Mouse (Mus musculus) neural tube, embryonic 12.5 days (tissue): ENCODE results near the gene Herc1. TPM values are rescaled to one million over a fixed set of nuclear protein-coding genes. Genes with fewer than 3 reads are reported as not detected.
"Not testable (repeated sequence)": the region's sequence is repeated elsewhere in the genome, so short reads cannot be mapped to it uniquely, and the experiment has no call there.

Experiments used
- ATAC-seq: fragments of 200-750 bp; cut with Nextera tagmentation; 2 replicates; pipeline ENCODE4 v1.8.0; 2017; ENCODE audit warnings: low read depth, mild to moderate bottlenecking, moderate TSS enrichment, moderate library complexity; ENCODE audit not compliant: low FRiP score
- H3K27ac ChIP-seq: fragments of 300-500 bp; sonication (generic); 2 replicates; pipeline ENCODE4 v1.5.1; 2016
- H3K27me3 ChIP-seq: fragments of 300-500 bp; sonication (generic); replicated peaks from 2 replicates; pipeline ENCODE4 v1.6.1; 2016; ENCODE audit warnings: mild to moderate bottlenecking
- H3K36me3 ChIP-seq: fragments of 300-500 bp; sonication (generic); 2 replicates; pipeline ENCODE4 v1.6.1; 2016; ENCODE audit warnings: mild to moderate bottlenecking
- H3K4me1 ChIP-seq: fragments of 300-500 bp; sonication (generic); 2 replicates; pipeline ENCODE4 v1.6.1; 2016
- H3K4me2 ChIP-seq: fragments of 300-500 bp; sonication (generic); replicated peaks from 2 replicates; pipeline ENCODE4 v1.6.1; 2016; ENCODE audit warnings: mild to moderate bottlenecking
- H3K4me3 ChIP-seq: fragments of 300-500 bp; sonication (generic); 2 replicates; pipeline ENCODE4 v1.5.1; 2016
- H3K9ac ChIP-seq: fragments of 300-500 bp; sonication (generic); 2 replicates; pipeline ENCODE4 v1.6.1; 2016; ENCODE audit warnings: mild to moderate bottlenecking
- H3K9me3 ChIP-seq: fragments of 300-500 bp; sonication (generic); 2 replicates; pipeline ENCODE4 v1.6.1; 2016; ENCODE audit warnings: mild to moderate bottlenecking
- WGBS: fragments of 180-500 bp; shearing (Covaris S2); methylation state at CpG from one replicate; pipeline ENCODE4 v1.1.7; 2016; 5-methylcytosine and 5-hydroxymethylcytosine counted together
- polyA plus RNA-seq: library from polyadenylated mRNA; unstranded; fragments of >200 nt; fragmentation: Nextera tagmentation; extraction: Ambion mirVana; gene quantifications from 2 replicates; pipeline ENCODE4 v1.2.1, GENCODE M21; 2016

Herc1 gene
- polyA plus RNA-seq, 1 experiment from 2014 or later = 44.2 TPM

DNA sequence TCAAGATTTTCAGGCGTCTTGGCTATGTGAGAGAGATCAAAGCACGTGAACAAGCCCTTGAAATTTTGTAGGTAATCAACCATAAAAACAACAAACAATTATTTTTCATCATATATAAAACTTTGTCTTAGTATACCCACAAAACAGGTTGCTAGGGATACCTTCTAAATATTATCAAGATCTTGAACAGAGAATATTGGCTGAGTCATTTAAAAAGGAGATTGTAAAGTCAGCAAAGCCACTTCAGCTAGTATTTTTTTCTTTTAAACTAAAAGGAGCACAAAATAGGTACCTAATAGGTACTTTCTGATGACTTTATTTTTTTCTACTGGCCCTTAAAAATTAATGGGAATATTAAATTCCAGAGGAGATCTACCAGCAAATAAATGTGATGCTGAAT is 2.5 kb downstream of the Herc1 start:
- no peak for ATAC-seq
- 84% methylated on average over 2 of the region's 2 CpGs for WGBS
- Histone ChIP-seq H3K36me3 (no peaks in the 10 kb centered on the region), H3K9me3 (no peaks in the 10 kb centered on the region), H3K4me2 (0 out of 2 replicates have a peak overlapping the region, but pooled peaks have one; percentile 83), H3K4me3 (no peak overlapping the region), H3K27ac (no peak overlapping the region), H3K27me3 (no peaks in the 10 kb centered on the region), H3K4me1 (peaks cover 13% of the 10 kb centered on the region; the same call in 1 of the 2 replicates), H3K9ac (no peak overlapping the region)

DNA sequence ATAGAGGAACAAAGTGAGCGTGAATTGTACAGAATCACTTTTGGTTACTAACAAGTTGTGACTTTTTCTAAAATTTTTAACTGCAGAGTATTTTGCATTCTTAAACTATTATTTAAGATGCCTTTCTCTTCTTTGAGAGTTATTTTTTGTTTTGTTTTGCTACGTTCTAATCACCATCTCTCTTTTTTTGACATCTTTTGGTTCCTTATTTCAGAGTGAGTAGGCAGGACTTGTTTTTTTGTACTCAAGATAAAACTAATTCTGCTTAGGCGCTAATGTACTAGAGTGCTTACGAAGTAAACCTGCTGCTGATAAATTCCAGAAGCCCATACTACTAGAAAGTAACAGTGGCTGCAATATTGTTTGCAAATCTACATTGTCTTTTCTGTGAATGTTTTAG is 8.9 kb downstream of the Herc1 start:
- ATAC-seq = no peak
- WGBS = 93% methylated on average over 4 of the region's 4 CpGs
- no peaks in the 10 kb centered on the region for H3K9me3 ChIP-seq
- no peak overlapping the region for H3K4me3 ChIP-seq
- no peaks in the 10 kb centered on the region for H3K4me1 ChIP-seq
- no peak overlapping the region for H3K4me2 ChIP-seq
- H3K9ac ChIP-seq = no peak overlapping the region
- no peak overlapping the region for H3K27ac ChIP-seq
- H3K27me3 ChIP-seq = no peaks in the 10 kb centered on the region
- H3K36me3 ChIP-seq = no peaks in the 10 kb centered on the region

DNA sequence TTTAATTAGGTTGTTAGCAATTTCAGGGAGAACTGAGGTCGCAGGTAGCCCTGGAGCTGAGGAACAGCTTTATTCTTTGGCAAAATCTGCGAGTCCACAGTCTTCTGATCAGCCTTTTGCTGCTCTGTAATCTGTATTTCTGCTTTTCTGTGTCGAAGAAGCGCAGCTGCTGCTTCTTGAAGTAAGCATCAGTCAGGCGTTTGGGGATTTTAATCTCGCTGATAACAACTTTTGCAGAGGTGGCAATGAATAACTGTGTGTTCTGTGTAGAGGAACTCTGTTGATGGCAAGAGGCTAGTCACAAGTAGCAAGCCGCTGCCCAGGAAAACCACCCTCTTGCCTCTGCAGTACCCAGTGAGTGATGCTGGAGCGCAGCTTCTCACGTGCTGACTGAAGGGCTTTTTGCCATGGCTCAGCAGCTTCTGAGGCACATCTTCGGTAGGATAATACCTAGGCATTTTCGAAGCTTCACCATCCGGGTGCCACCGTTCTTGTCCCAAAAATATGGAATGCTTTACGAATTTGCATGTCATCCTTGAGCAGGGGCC is 10.0 kb downstream of the Herc1 start:
- H3K27me3 ChIP-seq = no peaks in the 10 kb centered on the region
- H3K9me3 ChIP-seq = no peaks in the 10 kb centered on the region
- H3K4me2 ChIP-seq = no peak overlapping the region
- ATAC-seq = no peak
- H3K4me3 ChIP-seq = no peak overlapping the region
- WGBS = 88% methylated on average over 14 of the region's 14 CpGs
- H3K9ac ChIP-seq = no peak overlapping the region
- H3K36me3 ChIP-seq = no peaks in the 10 kb centered on the region
- H3K27ac ChIP-seq = no peak overlapping the region
- no peaks in the 10 kb centered on the region for H3K4me1 ChIP-seq

DNA sequence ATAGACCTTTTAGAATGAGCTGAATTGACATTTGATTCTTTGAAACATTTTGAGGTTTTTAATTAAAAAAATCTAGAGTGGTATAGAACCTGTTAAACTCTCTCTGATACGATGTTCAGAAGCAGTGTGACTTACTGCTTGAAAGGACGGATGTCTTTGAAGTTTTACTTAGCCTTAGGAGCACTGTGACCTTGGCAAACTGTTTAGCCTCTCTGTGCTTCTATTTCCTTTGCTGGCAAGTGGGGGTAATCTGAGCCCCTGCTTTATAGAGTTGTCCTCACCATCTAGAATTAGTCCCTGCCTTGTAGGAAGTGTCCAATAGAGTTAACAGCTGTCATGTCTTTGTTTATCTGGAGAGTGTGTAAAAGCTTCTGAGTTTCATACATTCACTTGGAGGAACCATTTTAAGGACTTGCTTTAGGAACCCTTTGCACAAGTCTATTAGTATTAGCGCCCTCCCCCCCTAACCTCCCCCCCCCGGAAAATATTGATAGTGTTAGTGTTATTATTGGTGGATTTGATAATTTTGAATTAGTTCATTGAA is 18.7 kb downstream of the Herc1 start:
- Histone ChIP-seq H3K4me3 (no peak overlapping the region), H3K9me3 (no peaks in the 10 kb centered on the region), H3K4me1 (no peaks in the 10 kb centered on the region), H3K9ac (no peak overlapping the region), H3K27ac (no peak overlapping the region), H3K4me2 (no peak overlapping the region), H3K36me3 (peaks cover 16% of the 10 kb centered on the region), H3K27me3 (no peaks in the 10 kb centered on the region)
- 74% methylated on average over 4 of the region's 4 CpGs for WGBS
- ATAC-seq = no peak

DNA sequence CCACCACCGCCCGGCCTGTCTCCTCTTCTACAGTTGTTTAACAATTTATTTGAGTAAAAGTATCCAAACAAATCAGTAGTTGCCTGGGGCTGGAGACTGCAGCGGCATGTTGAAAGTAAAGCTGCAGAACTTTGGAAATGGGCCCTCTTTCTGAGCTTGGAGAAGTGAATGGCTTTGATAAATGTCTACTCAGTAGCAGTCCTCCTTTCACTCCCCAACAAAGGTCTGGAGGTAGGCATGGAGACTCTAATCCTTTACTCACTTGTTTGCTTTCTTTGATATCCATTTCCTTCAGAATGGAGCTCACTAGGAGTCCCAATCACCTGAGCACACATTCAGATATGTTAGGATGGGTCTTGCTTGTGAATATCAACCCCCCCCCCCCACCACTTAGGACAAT is 20.1 kb downstream of the Herc1 start:
- no peaks in the 10 kb centered on the region for H3K9me3 ChIP-seq
- no peaks in the 10 kb centered on the region for H3K27me3 ChIP-seq

DNA sequence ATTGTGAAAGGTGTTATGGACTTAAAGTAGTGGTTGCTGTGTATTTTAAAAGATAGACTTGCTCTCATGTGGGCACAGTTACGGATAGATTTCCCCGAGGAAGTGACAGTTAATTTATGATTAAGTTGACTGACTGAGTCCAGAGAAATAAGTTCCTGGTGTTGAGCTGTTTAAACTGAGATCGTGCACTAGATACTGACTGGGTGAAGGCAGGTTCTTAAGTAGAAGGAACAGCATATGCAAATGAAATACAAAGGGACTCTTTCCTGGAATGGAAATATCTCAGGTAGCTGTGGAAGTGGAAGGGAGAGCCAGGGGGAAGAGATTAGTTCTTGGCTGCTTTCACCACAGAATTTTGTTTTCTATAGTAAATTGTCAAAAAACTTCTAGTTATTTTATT is 20.6 kb downstream of the Herc1 start:
- Histone ChIP-seq H3K9me3 (no peaks in the 10 kb centered on the region), H3K9ac (no peak overlapping the region), H3K4me3 (no peak overlapping the region), H3K27me3 (no peaks in the 10 kb centered on the region), H3K27ac (no peak overlapping the region), H3K4me1 (no peaks in the 10 kb centered on the region), H3K4me2 (no peak overlapping the region), H3K36me3 (peaks cover 16% of the 10 kb centered on the region)
- WGBS = 76% methylated on average over 3 of the region's 3 CpGs
- ATAC-seq = no peak

More for the DNA sequence above, 20.1 kb downstream of the Herc1 start:
- Histone ChIP-seq H3K9ac (no peak overlapping the region), H3K4me3 (no peak overlapping the region), H3K36me3 (peaks cover 16% of the 10 kb centered on the region), H3K4me2 (no peak overlapping the region), H3K27ac (no peak overlapping the region), H3K4me1 (no peaks in the 10 kb centered on the region)
- no peak for ATAC-seq
- WGBS = 89% methylated on average over 3 of the region's 3 CpGs

DNA sequence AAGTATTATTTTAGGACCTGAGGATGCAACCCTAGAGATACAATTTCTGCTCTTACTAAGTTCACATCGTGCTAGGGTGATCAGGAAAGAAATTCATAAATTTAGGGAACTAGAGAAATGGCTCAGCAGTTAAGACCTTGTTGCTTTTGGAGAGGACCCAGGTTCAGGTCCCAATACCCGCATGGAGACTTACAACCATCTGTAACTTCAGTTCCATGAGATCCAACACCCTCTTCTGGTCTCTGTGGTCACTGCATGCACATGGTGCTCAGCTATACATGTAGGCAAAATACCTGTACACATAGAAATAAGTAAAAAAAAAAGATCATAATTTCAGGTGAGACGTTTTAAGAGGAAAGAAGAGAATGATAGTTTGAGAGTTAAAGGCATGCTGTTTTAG is 23.2 kb downstream of the Herc1 start:
- WGBS = 94% methylated on average over 3 of the region's 3 CpGs
- no peak overlapping the region for H3K9ac ChIP-seq
- no peaks in the 10 kb centered on the region for H3K27me3 ChIP-seq
- ATAC-seq = no peak
- no peaks in the 10 kb centered on the region for H3K4me1 ChIP-seq
- H3K4me3 ChIP-seq = no peak overlapping the region
- H3K27ac ChIP-seq = no peak overlapping the region
- no peaks in the 10 kb centered on the region for H3K9me3 ChIP-seq
- H3K4me2 ChIP-seq = no peak overlapping the region
- H3K36me3 ChIP-seq = peaks cover 23% of the 10 kb centered on the region

DNA sequence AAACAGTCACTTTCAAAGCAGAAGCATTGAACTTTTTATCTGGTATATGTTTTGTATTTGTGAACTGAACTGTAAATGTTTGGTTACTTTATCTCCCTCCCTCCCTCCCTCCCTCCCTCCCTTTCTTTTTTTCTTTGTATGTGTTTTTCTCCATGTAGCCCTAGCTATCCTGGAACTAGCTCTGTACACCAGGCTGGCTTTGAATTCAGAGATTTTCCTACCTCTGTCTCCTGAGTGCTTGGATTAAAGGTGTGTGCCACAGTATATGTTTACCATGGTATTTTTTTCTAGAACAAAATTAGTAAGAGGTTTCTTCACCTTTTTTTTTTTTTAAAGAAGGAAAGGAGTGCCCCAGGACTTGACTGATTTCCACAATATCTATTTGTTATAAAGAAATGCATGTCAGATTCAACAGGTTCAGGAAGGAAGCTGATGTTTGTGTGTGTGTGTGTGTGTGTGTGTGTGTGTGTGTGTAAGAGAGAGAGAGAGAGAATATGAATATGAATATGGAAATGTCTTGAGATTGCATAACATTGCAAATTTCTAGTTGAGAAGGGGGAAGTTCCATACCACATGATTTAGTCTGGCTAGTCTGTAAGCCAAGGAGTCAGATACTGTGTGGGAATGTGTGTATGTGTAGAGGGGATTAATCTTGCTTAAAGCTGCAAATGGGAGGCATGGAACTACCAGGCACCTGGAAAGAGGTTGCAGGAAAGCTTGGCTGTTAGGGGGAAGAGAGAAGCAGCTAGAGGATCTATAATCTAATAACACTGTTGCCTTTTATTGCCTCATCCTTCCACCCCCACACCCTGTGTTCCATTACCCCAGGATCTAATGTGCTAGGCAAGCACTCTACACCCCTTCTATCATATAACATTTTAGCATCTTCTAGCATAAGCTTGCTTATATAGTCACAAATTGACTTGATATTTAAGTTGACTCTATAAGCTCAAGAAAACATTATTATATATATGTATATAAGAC is 24.5 kb downstream of the Herc1 start:
- Histone ChIP-seq H3K27ac (no peak overlapping the region), H3K36me3 (peaks cover 23% of the 10 kb centered on the region), H3K27me3 (no peaks in the 10 kb centered on the region), H3K9me3 (no peaks in the 10 kb centered on the region), H3K4me2 (no peak overlapping the region), H3K9ac (no peak overlapping the region), H3K4me3 (no peak overlapping the region), H3K4me1 (no peaks in the 10 kb centered on the region)
- no peak for ATAC-seq

DNA sequence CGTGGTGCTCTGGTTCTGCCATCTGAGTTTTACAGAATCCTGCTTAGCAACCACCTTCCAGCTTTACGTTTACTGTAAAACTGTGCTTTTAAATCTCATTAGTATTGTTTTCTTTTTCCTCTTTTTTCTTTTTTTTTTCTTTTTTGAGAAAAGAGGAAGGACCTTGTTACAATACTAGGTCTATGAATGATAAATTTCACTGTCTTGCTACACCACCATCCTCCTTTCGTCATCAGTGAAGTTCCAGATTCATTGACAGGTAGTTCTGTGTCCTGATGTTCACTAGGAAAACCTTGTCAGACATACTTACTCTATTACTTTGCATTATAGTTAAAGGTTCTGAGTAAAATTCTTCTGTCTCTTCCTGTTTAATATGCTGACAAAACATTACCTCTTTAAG is 33.2 kb downstream of the Herc1 start:
- Histone ChIP-seq H3K9me3 (no peaks in the 10 kb centered on the region), H3K4me1 (no peaks in the 10 kb centered on the region), H3K36me3 (peaks cover 20% of the 10 kb centered on the region), H3K4me3 (no peak overlapping the region), H3K27ac (no peak overlapping the region), H3K9ac (no peak overlapping the region), H3K4me2 (no peak overlapping the region), H3K27me3 (no peaks in the 10 kb centered on the region)
- no peak for ATAC-seq
- whole genome bisulfite sequencing = 97% methylated on average over 3 of the region's 3 CpGs

DNA sequence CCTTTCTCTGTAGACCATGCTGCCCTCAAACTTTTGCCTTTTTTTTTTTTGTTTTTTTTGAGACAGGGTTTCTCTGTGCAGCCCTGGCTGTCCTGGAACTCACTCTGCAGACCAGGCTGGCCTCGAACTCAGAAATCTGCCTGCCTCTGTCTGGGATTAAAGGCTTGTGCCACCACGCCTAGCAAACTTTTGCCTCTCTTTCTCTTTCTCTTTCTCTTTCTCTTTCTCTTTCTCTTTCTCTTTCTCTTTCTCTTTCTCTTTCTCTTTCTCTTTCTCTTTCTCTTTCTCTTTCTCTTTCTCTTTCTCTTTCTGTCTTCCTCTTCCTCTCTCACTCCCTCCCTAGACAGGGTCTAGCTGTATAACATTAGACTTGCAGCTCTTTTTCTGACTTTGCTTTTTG is 40.1 kb downstream of the Herc1 start:
- H3K9me3 ChIP-seq, ATAC-seq, H3K4me1 ChIP-seq, H3K4me3 ChIP-seq, H3K9ac ChIP-seq, H3K27me3 ChIP-seq, H3K4me2 ChIP-seq, H3K27ac ChIP-seq: not testable (repeated sequence)
- H3K36me3 ChIP-seq = peaks cover 26% of the 10 kb centered on the region
- 85% methylated on average over 2 of the region's 2 CpGs for WGBS

DNA sequence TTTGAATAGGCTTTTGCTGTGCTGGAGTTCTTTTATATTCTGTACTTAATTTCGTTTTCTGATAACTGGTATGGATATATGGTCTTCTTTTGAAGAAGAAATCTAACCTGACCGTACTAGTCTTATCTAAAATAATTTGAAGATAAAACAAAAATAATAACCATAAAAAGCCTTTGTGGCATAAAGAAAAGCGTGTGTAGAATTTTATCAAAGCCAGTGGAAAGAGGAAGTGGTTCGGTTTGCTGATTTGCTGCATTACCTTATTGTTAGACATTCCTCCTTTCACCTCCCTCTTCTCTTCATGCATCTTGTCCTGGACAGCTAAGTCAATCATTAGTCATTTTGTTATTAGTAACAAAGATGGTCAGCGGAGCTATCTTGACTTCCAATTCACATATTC is 43.1 kb downstream of the Herc1 start:
- Histone ChIP-seq H3K9ac (no peak overlapping the region), H3K27ac (no peak overlapping the region), H3K4me1 (no peaks in the 10 kb centered on the region), H3K36me3 (peaks cover 22% of the 10 kb centered on the region), H3K4me2 (no peak overlapping the region), H3K4me3 (no peak overlapping the region), H3K27me3 (no peaks in the 10 kb centered on the region), H3K9me3 (no peaks in the 10 kb centered on the region)
- 93% methylated on average over 5 of the region's 5 CpGs for WGBS
- ATAC-seq = no peak

DNA sequence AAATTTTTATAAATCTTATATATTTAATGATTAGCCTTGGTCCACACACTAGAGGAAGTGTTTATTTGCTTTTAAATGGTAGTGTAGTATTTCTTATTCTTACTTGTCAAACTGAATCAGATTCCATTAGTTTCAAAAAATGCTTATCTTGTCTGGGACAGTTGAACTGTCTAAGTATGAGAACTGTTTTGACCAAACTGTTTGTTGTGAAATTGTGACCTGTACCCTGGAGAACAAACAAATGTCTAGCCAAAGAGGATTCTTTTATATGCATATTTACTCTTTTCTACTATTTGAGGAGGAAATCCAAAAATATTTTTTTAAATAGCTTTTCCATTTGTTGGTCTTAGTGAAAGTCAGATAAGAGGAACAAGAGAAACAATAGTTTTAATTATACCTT is 73.2 kb downstream of the Herc1 start:
- Histone ChIP-seq H3K9me3 (no peaks in the 10 kb centered on the region), H3K4me1 (no peaks in the 10 kb centered on the region), H3K36me3 (peaks cover 9% of the 10 kb centered on the region), H3K27ac (no peak overlapping the region), H3K27me3 (no peaks in the 10 kb centered on the region), H3K4me2 (no peak overlapping the region), H3K9ac (no peak overlapping the region), H3K4me3 (no peak overlapping the region)
- no peak for ATAC-seq
